Mouse (Mus musculus): ENCODE results near the gene Hist1h2be.
A peak's percentile ranks its signal among the peaks of the same experiment; 100 is the strongest.

Hist1h2be gene

DNA sequence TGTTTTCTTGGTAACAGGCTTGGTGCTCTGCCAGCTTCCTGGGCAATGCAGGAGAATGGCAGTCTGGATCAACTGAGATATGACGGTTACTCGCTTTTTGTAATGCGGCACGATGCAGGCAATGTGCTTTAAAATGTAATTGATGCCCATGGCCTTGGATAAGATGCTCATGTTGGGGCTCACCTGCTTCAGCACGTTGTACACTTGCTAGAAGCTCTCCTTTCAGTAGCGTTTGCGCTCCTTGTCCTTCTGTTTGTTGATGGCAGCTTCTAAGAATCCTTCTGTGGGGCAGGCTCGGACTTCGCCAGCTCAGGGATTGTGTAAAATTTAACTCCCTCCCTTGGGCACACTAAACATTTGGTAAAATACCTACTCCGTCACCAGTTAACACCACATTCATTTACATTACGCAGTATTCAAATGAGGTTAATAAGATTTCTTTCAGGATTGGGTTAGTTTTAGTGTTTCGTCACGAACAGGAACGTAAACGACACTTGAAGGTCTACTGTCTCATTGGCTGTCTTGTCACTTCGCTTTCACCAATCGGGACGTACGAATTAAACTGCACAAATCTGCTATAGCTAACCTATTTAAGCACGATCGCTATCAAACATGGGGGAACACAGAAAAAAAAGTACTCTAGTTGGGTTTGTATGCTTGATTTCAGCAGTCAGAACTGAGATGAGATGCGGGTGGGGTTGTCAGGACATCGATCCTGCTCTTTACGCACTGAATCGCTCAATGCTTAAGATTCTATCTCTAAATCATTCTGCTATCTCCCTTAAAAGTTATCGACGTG, at the start of gene Hist1h2be:
Gene Hist1h2be (minus strand): TSS at position 392 of the 799 bp plus-strand sequence.
- peak; percentile 75 for DNase-seq (ENCODE audit: extremely low read depth, insufficient read length, low spot score)

GRCm38 (mm10) chr13:23662536-23662935, 41.6 kb upstream of the Hist1h2be start:
- DNase-seq (ENCODE audit: extremely low read depth, insufficient read length, low spot score), result no peak

DNA sequence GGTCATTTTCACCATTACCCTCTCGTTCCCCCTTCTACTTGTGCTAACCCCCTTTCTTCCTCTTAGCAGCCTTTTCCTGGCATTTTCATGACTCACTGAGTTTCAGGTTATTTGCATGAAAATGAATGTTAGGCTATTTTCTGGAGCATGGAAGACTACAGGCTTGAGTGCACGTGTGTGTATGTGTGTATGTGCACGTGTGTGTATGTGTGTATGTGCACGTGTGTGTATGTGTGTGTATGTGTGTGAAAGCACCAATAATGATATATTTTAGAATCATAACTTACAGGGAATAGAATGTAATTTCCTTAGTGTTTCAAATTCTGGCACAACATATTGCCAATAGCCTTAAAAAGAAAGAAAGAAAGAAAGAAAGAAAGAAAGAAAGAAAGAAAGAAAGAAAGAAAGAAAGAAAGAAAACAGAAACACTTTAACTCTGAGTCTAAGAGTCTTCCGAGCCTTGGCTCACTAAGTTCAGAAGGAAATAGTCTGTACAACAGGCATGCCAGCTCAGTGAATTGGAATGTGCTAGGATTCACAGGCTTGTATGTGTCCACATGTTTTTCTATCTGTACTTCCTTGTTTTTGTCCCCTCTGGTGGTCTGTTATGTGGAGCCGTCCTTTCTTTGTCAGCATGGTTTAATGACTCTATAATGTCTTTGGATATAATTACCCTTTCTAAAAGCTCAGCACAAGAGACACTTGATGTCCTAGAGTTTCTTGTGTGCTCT, 38.9 kb upstream of the Hist1h2be start:
- peak; percentile 52 for DNase-seq (ENCODE audit: extremely low read depth, insufficient read length, low spot score)

DNA sequence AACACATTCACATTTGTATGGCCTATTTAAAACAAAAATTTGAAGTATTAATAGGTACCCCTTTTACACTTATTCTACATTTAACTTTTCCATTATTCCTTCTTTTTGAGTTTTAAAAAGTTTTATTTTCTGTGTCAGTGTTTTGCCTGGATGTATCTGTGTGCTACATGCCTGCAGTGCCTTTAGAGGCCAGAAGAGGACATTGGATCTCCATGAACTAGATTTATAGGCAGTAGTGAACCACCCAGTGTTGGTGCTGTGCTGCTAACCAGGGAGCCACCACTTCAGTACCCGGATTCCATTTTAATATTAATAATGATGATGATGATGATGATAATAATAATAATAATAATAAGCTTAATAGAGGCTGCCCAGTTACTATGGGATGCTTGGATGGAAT, 9.7 kb upstream of the Hist1h2be start:
- DNase-seq (ENCODE audit: extremely low read depth, insufficient read length, low spot score), result peak; percentile 19

- DNase-seq (ENCODE audit: extremely low read depth, insufficient read length, low spot score), result peak; percentile 33
Observed at GRCm38 (mm10) chr13:23622861-23623450, 2.0 kb upstream of the Hist1h2be start.

DNA sequence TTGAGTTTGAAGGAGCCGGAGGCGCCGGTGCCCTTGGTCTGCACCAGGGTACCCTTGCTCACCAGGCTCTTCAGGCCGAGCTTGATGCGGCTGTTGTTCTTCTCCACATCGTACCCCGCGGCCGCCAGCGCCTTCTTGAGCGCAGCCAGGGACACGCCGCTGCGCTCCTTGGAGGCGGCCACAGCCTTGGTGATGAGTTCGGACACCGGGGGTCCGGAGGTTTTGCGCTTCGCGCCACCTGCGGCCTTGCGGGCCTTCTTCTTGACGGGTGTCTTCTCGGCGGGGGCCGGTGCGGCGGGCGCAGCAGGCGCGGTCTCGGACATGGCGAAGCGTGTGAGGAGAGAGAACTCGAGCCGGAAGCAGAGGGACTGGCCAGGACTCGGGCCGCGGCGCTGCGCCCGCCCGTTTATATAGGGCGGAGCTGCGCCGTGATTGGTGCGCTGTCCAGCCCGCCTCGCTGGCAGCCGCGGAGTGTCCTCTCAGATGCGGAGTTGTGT, 1.3 kb upstream of the Hist1h2be start, which contains the start of gene Hist1h1e:
Gene Hist1h1e (minus strand): TSS at position 384 of the 497 bp plus-strand sequence.
- DNase-seq (ENCODE audit: extremely low read depth, insufficient read length, low spot score), result peak; percentile 99

DNA sequence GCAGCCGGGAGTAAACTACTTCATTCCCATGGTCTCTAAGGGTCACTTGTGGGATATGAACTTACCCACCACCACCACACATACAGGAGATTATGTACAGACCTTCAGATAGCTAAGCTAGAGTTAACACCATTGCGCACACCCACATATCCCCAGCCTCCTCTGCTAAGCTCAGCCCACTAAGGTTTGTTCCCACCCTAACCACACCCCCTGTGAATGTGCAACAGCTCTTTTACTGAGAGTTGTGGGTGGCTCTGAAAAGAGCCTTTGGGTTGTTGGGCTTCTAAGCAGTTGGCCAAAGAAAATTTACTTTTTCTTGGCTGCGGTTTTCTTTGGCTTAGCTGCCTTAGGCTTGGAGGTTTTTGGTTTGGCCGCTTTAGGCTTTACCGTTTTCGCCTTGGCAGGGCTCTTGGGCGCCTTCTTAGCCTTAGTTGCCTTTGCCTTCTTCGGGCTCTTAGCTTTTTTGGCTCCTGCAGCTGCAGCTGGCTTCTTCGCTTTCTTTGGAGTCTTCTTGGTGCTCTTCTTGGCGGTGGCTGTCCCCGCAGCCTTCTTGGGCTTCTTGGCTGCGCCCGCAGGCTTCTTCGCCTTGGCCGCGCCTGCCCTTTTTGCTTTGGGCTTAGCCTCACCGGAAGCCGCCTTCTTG, 729 bp upstream of the Hist1h2be start:
- DNase-seq (ENCODE audit: extremely low read depth, insufficient read length, low spot score), result peak; percentile 78

GRCm38 (mm10) chr13:23620056-23620732, 730 bp downstream of the Hist1h2be start:
- DNase-seq (ENCODE audit: extremely low read depth, insufficient read length, low spot score), result peak; percentile 31

GRCm38 (mm10) chr13:23611638-23612037, 9.3 kb downstream of the Hist1h2be start:
- DNase-seq (ENCODE audit: extremely low read depth, insufficient read length, low spot score), result no peak

- no peak for DNase-seq (ENCODE audit: extremely low read depth, insufficient read length, low spot score)
Observed at GRCm38 (mm10) chr13:23610393-23610792, 10.5 kb downstream of the Hist1h2be start.

DNA sequence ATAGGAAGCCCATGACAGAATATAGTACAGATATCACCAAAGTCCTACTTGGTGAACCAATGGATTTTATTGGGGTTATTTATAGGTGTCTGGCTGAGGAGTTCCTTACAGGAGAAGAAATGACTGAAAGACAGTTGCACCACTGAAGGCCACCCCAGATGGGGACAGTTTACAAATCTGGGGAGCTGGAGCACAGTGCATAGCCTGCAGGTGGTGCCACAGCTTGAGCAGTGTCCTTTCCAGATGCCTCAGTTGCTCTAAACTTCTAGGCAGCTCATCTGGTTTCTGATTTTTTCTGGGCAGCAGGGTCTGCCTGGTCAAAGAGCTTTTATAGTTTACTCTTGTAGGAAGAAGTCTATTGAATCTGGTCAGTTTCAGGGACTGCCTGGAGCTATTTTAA, 11.1 kb downstream of the Hist1h2be start:
- no peak for DNase-seq (ENCODE audit: extremely low read depth, insufficient read length, low spot score)

GRCm38 (mm10) chr13:23609209-23609608, 11.7 kb downstream of the Hist1h2be start:
- peak; percentile 15 for DNase-seq (ENCODE audit: extremely low read depth, insufficient read length, low spot score)

DNA sequence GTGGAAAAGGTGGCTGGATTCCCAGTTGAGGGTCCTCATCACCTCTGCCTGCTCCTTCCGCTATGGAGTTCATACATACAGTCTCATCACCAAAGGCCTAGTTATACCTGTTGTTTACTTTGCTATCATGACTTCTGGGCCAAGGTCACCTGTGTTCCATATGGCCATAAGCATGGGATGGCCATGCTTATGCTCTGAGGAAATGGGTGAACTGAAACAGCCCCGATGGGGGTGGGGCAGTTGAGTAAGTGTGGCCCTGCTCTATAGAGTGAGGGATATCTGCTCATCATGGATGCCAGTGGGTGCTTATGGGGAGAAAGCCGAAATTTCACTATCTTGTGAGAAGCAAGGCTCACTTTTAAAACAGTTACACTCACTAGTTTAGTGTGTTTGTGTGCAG, 15.9 kb downstream of the Hist1h2be start:
- DNase-seq (ENCODE audit: extremely low read depth, insufficient read length, low spot score), result no peak

- DNase-seq (ENCODE audit: extremely low read depth, insufficient read length, low spot score), result no peak
Observed at GRCm38 (mm10) chr13:23604452-23604851, 16.5 kb downstream of the Hist1h2be start.

DNA sequence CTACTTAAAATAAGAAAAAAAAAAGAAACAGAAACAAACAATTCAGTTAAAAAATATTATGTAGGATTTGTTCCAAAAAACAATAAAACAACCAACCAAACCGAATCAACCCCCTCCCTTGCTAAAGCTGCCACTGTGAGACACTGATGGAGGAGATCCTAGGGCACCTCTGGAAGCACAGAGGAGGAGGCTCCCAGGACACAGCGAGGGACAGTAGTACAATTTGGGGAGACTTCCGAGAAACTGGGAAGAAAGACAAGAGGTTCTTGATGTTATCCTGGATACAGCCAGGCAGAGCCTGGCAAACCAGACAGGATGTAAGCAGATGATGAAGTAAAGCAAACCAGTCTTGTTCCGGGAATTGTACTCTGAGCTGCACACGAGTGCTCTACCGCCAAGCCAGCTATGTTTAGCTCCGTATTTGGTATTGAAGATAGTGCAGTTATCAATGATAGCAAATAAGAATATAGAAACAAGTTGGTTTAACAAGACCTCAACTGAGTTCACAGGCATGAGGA, 17.7 kb downstream of the Hist1h2be start:
- no peak for DNase-seq (ENCODE audit: extremely low read depth, insufficient read length, low spot score)

DNA sequence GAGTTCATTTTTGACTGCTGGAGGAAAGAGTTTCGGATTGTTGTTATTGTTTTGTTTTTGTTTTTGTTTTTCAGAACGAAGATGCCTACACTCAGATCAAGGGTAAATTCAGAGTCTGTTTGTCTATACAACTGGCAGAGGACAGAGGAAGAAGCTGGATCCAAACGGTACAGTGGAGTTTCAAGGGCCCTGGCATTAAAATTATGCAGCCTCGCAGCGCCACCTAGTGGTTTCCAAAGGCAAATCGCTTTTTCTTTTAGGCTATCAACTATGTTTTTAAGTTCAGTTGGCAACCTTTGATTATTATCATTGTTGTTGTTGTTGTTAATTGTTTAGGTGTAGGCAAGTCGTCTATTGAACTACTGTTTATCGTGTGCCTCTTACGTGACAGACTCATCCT, 23.0 kb downstream of the Hist1h2be start:
- DNase-seq (ENCODE audit: extremely low read depth, insufficient read length, low spot score), result peak; percentile 25

GRCm38 (mm10) chr13:23595622-23596372, 25.1 kb downstream of the Hist1h2be start:
- DNase-seq (ENCODE audit: extremely low read depth, insufficient read length, low spot score), result no peak

GRCm38 (mm10) chr13:23595185-23595584, 25.7 kb downstream of the Hist1h2be start:
- DNase-seq (ENCODE audit: extremely low read depth, insufficient read length, low spot score), result no peak

DNA sequence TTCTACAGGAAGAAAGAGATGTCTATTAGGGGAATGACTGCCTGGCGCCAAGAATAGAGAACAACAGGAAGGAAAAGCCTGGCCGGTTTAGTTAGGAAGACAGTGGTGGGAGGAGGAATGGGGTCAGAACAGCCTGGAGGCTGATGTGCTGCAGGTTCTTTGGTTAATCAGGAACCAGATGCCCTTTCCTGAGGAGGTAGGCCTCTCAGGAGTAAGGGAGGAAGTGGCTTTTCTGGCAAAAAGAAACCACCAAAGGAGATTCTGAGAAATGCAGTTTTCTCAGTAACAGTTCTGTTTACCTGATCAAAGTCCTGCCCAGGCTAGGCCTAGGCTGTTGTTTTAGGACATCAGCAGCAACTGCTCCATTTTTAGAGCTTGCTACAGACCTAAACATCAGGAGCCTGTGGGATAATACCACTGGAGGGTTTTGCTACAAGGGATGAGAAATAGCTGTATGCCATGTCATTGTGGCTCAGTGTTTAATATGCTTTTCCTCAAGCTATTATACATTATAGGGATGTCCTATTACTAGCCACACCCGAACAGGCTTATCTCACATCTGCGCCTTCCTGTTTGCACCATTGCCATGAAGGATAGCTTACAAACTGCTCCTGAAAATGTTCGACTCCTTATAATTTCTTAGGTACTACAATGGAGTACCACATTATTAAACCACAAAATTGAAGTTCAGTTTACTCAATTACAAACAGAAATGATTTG, 27.7 kb downstream of the Hist1h2be start:
- no peak for DNase-seq (ENCODE audit: extremely low read depth, insufficient read length, low spot score)
